ENCODE assay signal across 8 mouse cellular contexts in the genomic region with DNA sequence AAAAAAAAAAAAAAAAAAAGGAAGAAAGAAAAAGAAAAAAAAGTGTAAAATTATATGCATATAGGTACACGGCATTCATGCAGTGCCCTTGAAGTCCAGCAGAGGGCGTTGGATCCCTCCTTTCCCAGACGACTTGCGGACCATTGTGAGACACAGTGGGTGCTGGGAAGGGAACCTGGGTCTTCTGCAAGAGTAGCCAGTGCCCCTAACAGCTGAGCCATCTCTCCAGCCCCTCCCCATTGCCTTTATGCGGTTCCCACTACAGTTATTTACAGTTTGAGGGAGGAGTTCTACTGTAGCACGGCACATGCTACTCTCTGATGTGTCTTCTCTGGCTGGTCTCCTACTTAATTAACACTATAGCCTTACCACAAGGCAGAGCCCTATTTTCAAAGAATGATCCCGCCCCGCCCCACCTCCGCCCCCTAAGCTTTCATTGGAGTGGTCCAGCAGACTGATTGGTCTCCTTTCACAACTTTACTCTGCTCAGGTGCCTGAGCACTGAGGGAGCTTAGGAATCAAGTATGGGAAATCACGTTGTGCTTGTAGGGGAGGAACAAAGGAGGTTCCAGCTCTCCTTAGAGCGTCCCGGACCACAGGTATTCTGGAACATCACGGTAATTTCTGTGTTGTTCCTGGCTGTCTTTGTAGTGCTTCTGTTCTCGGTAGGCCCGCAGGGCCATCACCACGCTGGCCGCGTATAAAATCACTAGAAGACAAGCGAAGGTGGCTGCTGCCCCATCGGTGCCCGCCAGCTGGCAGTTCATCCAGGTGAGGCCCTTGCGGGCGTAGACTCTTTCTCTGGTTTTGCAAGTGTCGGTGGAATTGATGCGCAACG. TPM values are rescaled to one million over a fixed set of nuclear protein-coding genes. Genes with fewer than 3 reads are reported as not detected.
DNase-seq lines count a peak whose midpoint lies in the region; ATAC-seq and TF ChIP-seq lines count a peak whose summit lies in the region.

No protein-coding gene starts in this region.

- peak; percentile 22 for ATAC-seq in frontal cortex, adult (ENCODE audit: low TSS enrichment)
- ATAC-seq in activated CD4-positive, CD25-positive, alpha-beta regulatory T cell, adult 4 months = no peak

- H3K27ac ChIP-seq in left cerebral cortex, adult 2 months = peak overlapping the region; percentile 61

- peak overlapping the region; percentile 53 for H3K4me3 ChIP-seq in left cerebral cortex, adult 2 months

- peak; percentile 28 for DNase-seq in thymus, postnatal 0 days (ENCODE audit: low spot score)
- no peak for DNase-seq in thymus, adult 18-20 months
- peak; percentile 46 for DNase-seq in cerebellum, adult 9-11 months
- DNase-seq in left cerebral cortex, adult 2 months (ENCODE audit: extremely low spot score in 1 of 2, low spot score in 2 of 2) = peak; percentile 60 to 62
- DNase-seq in lung, postnatal 25 days (ENCODE audit: low spot score) = peak; percentile 38
- DNase-seq in right cerebral cortex, postnatal 4 days = peak; percentile 68

- intact Hi-C loops in left cerebral cortex, adult 2 months (cut with DNase I) = loop anchor here (1.0 kb wide), 1 partner anchor 124 kb away; no protein-coding TSS in a partner anchor

- TF ChIP-seq CTCF in left cerebral cortex, adult 2 months (IDR thresholded peaks at IDR 0.05) = peak; percentile 69

RNA-seq across cellular contexts. Expression of a gene that starts 14.3 kb away (rescaled TPM):
- polyA plus RNA-seq in thymus, postnatal 0 days (2015; fragmentation: Nextera tagmentation; extraction: Ambion mirVana) = 0.44 and 0.73 TPM in 2 replicates
- under 1 TPM; 0.23 to 0.81 TPM for total RNA-seq in left cerebral cortex, adult 2 months (2021)
- not detected for polyA plus RNA-seq in activated CD4-positive, CD25-positive, alpha-beta regulatory T cell, adult 4 months (2017; shearing (Covaris generic))

RNA-seq across cellular contexts. Expression of a gene that starts 42.6 kb away (rescaled TPM):
- polyA plus RNA-seq in thymus, postnatal 0 days (2015; fragmentation: Nextera tagmentation; extraction: Ambion mirVana) = 0.12 TPM in 2 replicates
- not detected for total RNA-seq in left cerebral cortex, adult 2 months (2021)
- not detected for polyA plus RNA-seq in activated CD4-positive, CD25-positive, alpha-beta regulatory T cell, adult 4 months (2017; shearing (Covaris generic))

Comparison
In these comparisons a context has a peak if more than half of its experiments do, and no peak if none do; other contexts are left out.
1. DNase-seq: peak in thymus, postnatal 0 days (single experiment), cerebellum, adult 9-11 months (single experiment), left cerebral cortex, adult 2 months (2 of 2), lung, postnatal 25 days (single experiment) and right cerebral cortex, postnatal 4 days (single experiment); none in thymus, adult 18-20 months (0 of 2).